Comparison of ENCODE assay signal across 31 mouse cellular contexts in genomic region chr2:57267896-57268295, GRCm38 (mm10). TPM values are rescaled to one million over a fixed set of nuclear protein-coding genes. Genes with fewer than 3 reads are reported as not detected.
A peak's percentile ranks its signal among the peaks of the same experiment; 100 is the strongest.
DNase-seq lines count a peak whose midpoint lies in the region; ATAC-seq and TF ChIP-seq lines count a peak whose summit lies in the region.
"Had no signal": no experiment of that assay in that cellular context is flagged by ENCODE, and none has a peak within 500 bp of the region (broad histone marks: within the 10 kb centered on the region; RNA-seq: fewer than 3 reads in every experiment).

No protein-coding gene starts in this region.

- H3K4me1 ChIP-seq in forebrain, embryonic 10.5 days: peaks cover 40% of the 10 kb centered on the region
- peaks cover 8% of the 10 kb centered on the region for H3K4me1 ChIP-seq in forebrain, embryonic 16.5 days (replicated peaks; ENCODE audit: control insufficient read depth, insufficient read depth, low read length)
- no peaks in the 10 kb centered on the region for H3K4me1 ChIP-seq in testis, adult 2 months (ENCODE audit: control insufficient read depth, insufficient read depth, low read length)
- H3K4me1 ChIP-seq: heart, embryonic 10.5 days; heart, embryonic 15.5 days; hindbrain, embryonic 15.5 days; intestine, embryonic 15.5 days; liver, embryonic 12.5 days; neural tube, embryonic 15.5 days; stomach, embryonic 15.5 days had no signal

- intact Hi-C loops in gastrocnemius, adult 2 months (cut with DNase I): no loop called here
- intact Hi-C loops in gastrocnemius, postnatal 36 days (cut with DNase I): no loop called here

- H3K27me3 ChIP-seq in forebrain, embryonic 10.5 days (ENCODE audit: poor library complexity, severe bottlenecking): peaks cover 5% of the 10 kb centered on the region; the same call in 1 of the 2 replicates
- no peaks in the 10 kb centered on the region for H3K27me3 ChIP-seq in forebrain, embryonic 16.5 days (replicated peaks; ENCODE audit: control insufficient read depth, insufficient read depth, low read length)
- H3K27me3 ChIP-seq in testis, adult 2 months (ENCODE audit: control insufficient read depth, insufficient read depth, low read length): no peaks in the 10 kb centered on the region
- H3K27me3 ChIP-seq: heart, embryonic 15.5 days; hindbrain, embryonic 15.5 days; intestine, embryonic 15.5 days; liver, embryonic 12.5 days; neural tube, embryonic 15.5 days; stomach, embryonic 15.5 days had no signal

- no peak for ATAC-seq in forebrain, embryonic 16.5 days
- ATAC-seq: intestine, embryonic 15.5 days; liver, embryonic 12.5 days; liver, postnatal 0 days had no signal

- TF ChIP-seq CTCF in gastrocnemius, adult 2 months (IDR thresholded peaks at IDR 0.05): no peak
- TF ChIP-seq CTCF in layer of hippocampus, adult 2 months (conservative IDR thresholded peaks at IDR 0.05): no peak
- TF ChIP-seq CTCF in testis, adult 2 months (IDR thresholded peaks at IDR 0.05; ENCODE audit: control insufficient read depth, insufficient read depth, insufficient replicate concordance, low read depth, low read length): no peak

- no peak overlapping the region for H3K4me2 ChIP-seq in forebrain, embryonic 16.5 days (ENCODE audit: low read length)
- H3K4me2 ChIP-seq: heart, embryonic 15.5 days; hindbrain, embryonic 15.5 days; intestine, embryonic 15.5 days; liver, embryonic 12.5 days; midbrain, embryonic 13.5 days; neural tube, embryonic 15.5 days; stomach, embryonic 15.5 days had no signal

- peaks cover 6% of the 10 kb centered on the region; the same call in 1 of the 2 replicates for H3K36me3 ChIP-seq in forebrain, embryonic 10.5 days (replicated peaks)
- H3K36me3 ChIP-seq in forebrain, embryonic 16.5 days (ENCODE audit: control insufficient read depth, insufficient read depth): no peaks in the 10 kb centered on the region
- H3K36me3 ChIP-seq in testis, adult 2 months (ENCODE audit: control insufficient read depth, insufficient read depth, low read length): no peaks in the 10 kb centered on the region
- H3K36me3 ChIP-seq: heart, embryonic 10.5 days; heart, embryonic 15.5 days; hindbrain, embryonic 15.5 days; intestine, embryonic 15.5 days; liver, embryonic 12.5 days; midbrain, embryonic 13.5 days; neural tube, embryonic 15.5 days; stomach, embryonic 15.5 days had no signal

- peak overlapping the region; percentile 83 for H3K27ac ChIP-seq in forebrain, embryonic 10.5 days
- no peak overlapping the region for H3K27ac ChIP-seq in forebrain, embryonic 16.5 days (ENCODE audit: low read length)
- peak overlapping the region; percentile 88 for H3K27ac ChIP-seq in gastrocnemius, adult 2 months
- peak overlapping the region; percentile 88 for H3K27ac ChIP-seq in layer of hippocampus, adult 2 months
- no peak overlapping the region for H3K27ac ChIP-seq in testis, adult 2 months (ENCODE audit: control insufficient read depth, insufficient read depth, low read depth, low read length)
- H3K27ac ChIP-seq: heart, embryonic 10.5 days; heart, embryonic 15.5 days; hindbrain, embryonic 15.5 days; intestine, embryonic 15.5 days; kidney, postnatal 0 days; liver, embryonic 12.5 days; midbrain, embryonic 13.5 days; neural tube, embryonic 15.5 days had no signal

- no peak overlapping the region for H3K9ac ChIP-seq in forebrain, embryonic 16.5 days (replicated peaks; ENCODE audit: low read depth, low read length)
- H3K9ac ChIP-seq: heart, embryonic 15.5 days; hindbrain, embryonic 15.5 days; intestine, embryonic 15.5 days; liver, embryonic 12.5 days; liver, postnatal 0 days; midbrain, embryonic 13.5 days; neural tube, embryonic 15.5 days; stomach, embryonic 15.5 days had no signal

- DNase-seq in forebrain, embryonic 10.5 days (ENCODE audit: extremely low spot score, low spot score): no peak
- DNase-seq in gastrocnemius, adult 2 months: no peak
- DNase-seq in gastrocnemius, postnatal 36 days: no peak
- no peak for DNase-seq in layer of hippocampus, adult 2 months (ENCODE audit: low spot score in 2 of 2)
- no peak for DNase-seq in layer of hippocampus, adult 9-11 months
- no peak for DNase-seq in testis, postnatal 14 days (ENCODE audit: low spot score)
- DNase-seq: adrenal gland, postnatal 10 days; cerebellum, adult 11 months; cerebellum, adult 9-10 months; cerebellum, postnatal 36 days; kidney, adult 8-10 months; kidney, postnatal 4 days; left cerebral cortex, postnatal 4 days; liver, postnatal 0 days; lung, postnatal 36 days; right cerebral cortex, postnatal 25 days; thymus, adult 2 months; thymus, postnatal 36 days had no signal

- H3K9me3 ChIP-seq in forebrain, embryonic 10.5 days: peaks cover 3% of the 10 kb centered on the region; the same call in 1 of the 2 replicates
- H3K9me3 ChIP-seq in forebrain, embryonic 16.5 days (ENCODE audit: control insufficient read depth, low read length): no peaks in the 10 kb centered on the region
- H3K9me3 ChIP-seq: G1E; heart, embryonic 10.5 days; heart, embryonic 15.5 days; hindbrain, embryonic 15.5 days; intestine, embryonic 15.5 days; liver, embryonic 12.5 days; midbrain, embryonic 13.5 days; neural tube, embryonic 15.5 days; stomach, embryonic 15.5 days had no signal

- TF ChIP-seq POLR2A in testis, adult 2 months (IDR thresholded peaks at IDR 0.05; ENCODE audit: control insufficient read depth, low read depth, low read length): no peak

- WGBS in forebrain, embryonic 10.5 days: 24% methylated on average over 7 of the region's 7 CpGs
- 14% methylated on average over 7 of the region's 7 CpGs for WGBS in forebrain, embryonic 16.5 days

- no peak overlapping the region for H3K4me3 ChIP-seq in forebrain, embryonic 10.5 days
- no peak overlapping the region for H3K4me3 ChIP-seq in forebrain, embryonic 16.5 days (replicated peaks; ENCODE audit: low read length)
- H3K4me3 ChIP-seq in gastrocnemius, adult 2 months: no peak overlapping the region
- H3K4me3 ChIP-seq in layer of hippocampus, adult 2 months: no peak overlapping the region
- H3K4me3 ChIP-seq in testis, adult 2 months (ENCODE audit: control insufficient read depth, low read depth, low read length): peak overlapping the region; percentile 66
- H3K4me3 ChIP-seq: erythroblast, embryonic 14.5 days; heart, embryonic 10.5 days; heart, embryonic 15.5 days; hindbrain, embryonic 15.5 days; intestine, embryonic 15.5 days; liver, embryonic 12.5 days; midbrain, embryonic 13.5 days; neural tube, embryonic 15.5 days; stomach, embryonic 15.5 days had no signal

RNA-seq across cellular contexts. Expression of gene Gpd2, which starts 30.5 kb away (rescaled TPM):
- 37.5 and 39.5 TPM in 2 replicates for polyA plus RNA-seq in forebrain, embryonic 10.5 days (2016; fragmentation: Nextera tagmentation; extraction: Ambion mirVana)
- 28.5 and 31.2 TPM in 2 replicates for polyA plus RNA-seq in forebrain, embryonic 16.5 days (2015; fragmentation: Nextera tagmentation; extraction: Ambion mirVana)
- 100 to 1,000 TPM; 155 to 233 TPM for total RNA-seq in gastrocnemius, adult 2 months (2021)
- 100 to 1,000 TPM; 206 to 234 TPM for total RNA-seq in gastrocnemius, postnatal 36 days (2021)
- 100 to 1,000 TPM; 122 to 138 TPM for total RNA-seq in layer of hippocampus, adult 2 months (2021)
- polyA plus RNA-seq in testis, adult 2 months (2012; rRNA removed): 220 and 242 TPM in 2 replicates

Comparison
In these comparisons a context has a peak if more than half of its experiments do, and no peak if none do; other contexts are left out.
1. H3K27ac ChIP-seq: peak in forebrain, embryonic 10.5 days (single experiment), gastrocnemius, adult 2 months (single experiment) and layer of hippocampus, adult 2 months (single experiment); none in forebrain, embryonic 16.5 days (single experiment) and testis, adult 2 months (single experiment).